Mouse (Mus musculus): ENCODE data around the gene Hmcn1. TPM values are rescaled to one million over a fixed set of nuclear protein-coding genes. Genes with fewer than 3 reads are reported as not detected.

Hmcn1 gene
- polyA plus RNA-seq, 1 experiment, result 0.12 TPM

- no peak overlapping the region for H3ac ChIP-seq (ENCODE audit: control insufficient read depth, insufficient read length)
- peak overlapping the region; percentile 57 for H3K4me2 ChIP-seq (ENCODE audit: low read depth)
- H3K4me3 ChIP-seq, result no peak overlapping the region
- peaks cover 5% of the 10 kb centered on the region for H3K27me3 ChIP-seq (ENCODE audit: control insufficient read depth, insufficient read depth, insufficient read length)
- TF ChIP-seq REST (IDR thresholded peaks at IDR 0.05; ENCODE audit: insufficient read depth, insufficient read length), result no peak
- TF ChIP-seq MAX (IDR thresholded peaks at IDR 0.05; ENCODE audit: low read depth), result no peak
- no peak for TF ChIP-seq CEBPB (IDR thresholded peaks at IDR 0.05; ENCODE audit: insufficient read depth, poor library complexity, severe bottlenecking)
- no peak for TF ChIP-seq TCF12 (IDR thresholded peaks at IDR 0.05; ENCODE audit: insufficient read depth, poor library complexity, severe bottlenecking)
- no peak for TF ChIP-seq POLR2AphosphoS2 (IDR thresholded peaks at IDR 0.05; ENCODE audit: insufficient read length, low read depth)
- no peak for TF ChIP-seq USF1 (IDR thresholded peaks at IDR 0.05; ENCODE audit: low read depth)
- no peak for TF ChIP-seq E2F4 (IDR thresholded peaks at IDR 0.05; ENCODE audit: insufficient read depth)
- no peak for TF ChIP-seq MYOD1 (IDR thresholded peaks at IDR 0.05; ENCODE audit: control insufficient read depth in 1 of 3, insufficient read length in 2 of 3, low read depth in 2 of 3)
- no peaks in the 10 kb centered on the region for H3K36me3 ChIP-seq (ENCODE audit: control insufficient read depth, insufficient read depth)
- no peaks in the 10 kb centered on the region for H3K79me2 ChIP-seq (ENCODE audit: control insufficient read depth, insufficient read depth)
These were observed 1.3 kb downstream of the Hmcn1 start for GRCm38 (mm10) chr1:150991745-150992554.

- no peak for TF ChIP-seq TCF12 (IDR thresholded peaks at IDR 0.05; ENCODE audit: insufficient read depth, poor library complexity, severe bottlenecking)
- TF ChIP-seq POLR2A (IDR thresholded peaks at IDR 0.05; ENCODE audit: insufficient read length, low read depth), result no peak
- TF ChIP-seq POLR2AphosphoS2 (IDR thresholded peaks at IDR 0.05; ENCODE audit: insufficient read length, low read depth), result no peak
- no peak for TF ChIP-seq MAX (IDR thresholded peaks at IDR 0.05; ENCODE audit: low read depth)
- no peak for TF ChIP-seq E2F4 (IDR thresholded peaks at IDR 0.05; ENCODE audit: insufficient read depth)
- TF ChIP-seq MYOD1 (IDR thresholded peaks at IDR 0.05; ENCODE audit: control insufficient read depth in 1 of 3, insufficient read length in 2 of 3, low read depth in 2 of 3), result no peak
- no peak for TF ChIP-seq SRF (IDR thresholded peaks at IDR 0.05; ENCODE audit: control insufficient read depth, insufficient read length, low read depth)
- TF ChIP-seq MYOG (IDR thresholded peaks at IDR 0.05; ENCODE audit: control insufficient read depth in 1 of 3, insufficient read depth in 1 of 3, insufficient read length in 2 of 3, low read depth in 2 of 3), result no peak
- no peak for TF ChIP-seq USF1 (IDR thresholded peaks at IDR 0.05; ENCODE audit: low read depth)
- peaks cover 8% of the 10 kb centered on the region for H3K27me3 ChIP-seq (ENCODE audit: control insufficient read depth, insufficient read depth, insufficient read length)
- H3ac ChIP-seq (ENCODE audit: control insufficient read depth, insufficient read length), result no peak overlapping the region
- no peak overlapping the region for H3K4me3 ChIP-seq
- no peak overlapping the region for H3K4me2 ChIP-seq (ENCODE audit: low read depth)
- H3K36me3 ChIP-seq (ENCODE audit: control insufficient read depth, insufficient read depth), result no peaks in the 10 kb centered on the region
- H3K79me2 ChIP-seq (ENCODE audit: control insufficient read depth, insufficient read depth), result no peaks in the 10 kb centered on the region
These were observed 8.3 kb downstream of the Hmcn1 start for GRCm38 (mm10) chr1:150984888-150985287.

- Histone ChIP-seq H3ac (ENCODE audit: control insufficient read depth, insufficient read length) (no peak overlapping the region), H3K4me2 (ENCODE audit: low read depth) (no peak overlapping the region), H3K4me3 (no peak overlapping the region), H3K27me3 (ENCODE audit: control insufficient read depth, insufficient read depth, insufficient read length) (peaks cover 8% of the 10 kb centered on the region), H3K36me3 (ENCODE audit: control insufficient read depth, insufficient read depth) (no peaks in the 10 kb centered on the region), H3K79me2 (ENCODE audit: control insufficient read depth, insufficient read depth) (no peaks in the 10 kb centered on the region)
- TF ChIP-seq SRF (IDR thresholded peaks at IDR 0.05; ENCODE audit: control insufficient read depth, insufficient read length, low read depth) (no peak), MYOD1 (IDR thresholded peaks at IDR 0.05; ENCODE audit: control insufficient read depth in 1 of 3, insufficient read length in 2 of 3, low read depth in 2 of 3) (no peak)
These were observed 9.1 kb downstream of the Hmcn1 start for GRCm38 (mm10) chr1:150984092-150984503.

GRCm38 (mm10) chr1:150978651-150979050 is 14.6 kb downstream of the Hmcn1 start:
- Histone ChIP-seq H3ac (ENCODE audit: control insufficient read depth, insufficient read length) (no peak overlapping the region), H3K27me3 (ENCODE audit: control insufficient read depth, insufficient read depth, insufficient read length) (no peaks in the 10 kb centered on the region), H3K4me2 (ENCODE audit: low read depth) (no peak overlapping the region), H3K4me3 (no peak overlapping the region), H3K36me3 (ENCODE audit: control insufficient read depth, insufficient read depth) (no peaks in the 10 kb centered on the region), H3K79me2 (ENCODE audit: control insufficient read depth, insufficient read depth) (no peaks in the 10 kb centered on the region)
- TF ChIP-seq TCF12 (IDR thresholded peaks at IDR 0.05; ENCODE audit: insufficient read depth, poor library complexity, severe bottlenecking), result no peak
- TF ChIP-seq MAX (IDR thresholded peaks at IDR 0.05; ENCODE audit: low read depth), result no peak

- no peaks in the 10 kb centered on the region for H3K79me2 ChIP-seq (ENCODE audit: control insufficient read depth, insufficient read depth)
- no peak overlapping the region for H3ac ChIP-seq (ENCODE audit: control insufficient read depth, insufficient read length)
- H3K27me3 ChIP-seq (ENCODE audit: control insufficient read depth, insufficient read depth, insufficient read length), result no peaks in the 10 kb centered on the region
- TF ChIP-seq POLR2A (IDR thresholded peaks at IDR 0.05; ENCODE audit: insufficient read length, low read depth), result no peak
- TF ChIP-seq TCF3 (IDR thresholded peaks at IDR 0.05; ENCODE audit: insufficient read length, low read depth), result no peak
- TF ChIP-seq SRF (IDR thresholded peaks at IDR 0.05; ENCODE audit: control insufficient read depth, insufficient read length, low read depth), result no peak
- no peak for TF ChIP-seq MAX (IDR thresholded peaks at IDR 0.05; ENCODE audit: low read depth)
- no peak for TF ChIP-seq E2F4 (IDR thresholded peaks at IDR 0.05; ENCODE audit: insufficient read depth)
- no peaks in the 10 kb centered on the region for H3K36me3 ChIP-seq (ENCODE audit: control insufficient read depth, insufficient read depth)
- no peak overlapping the region for H3K4me3 ChIP-seq
- H3K4me2 ChIP-seq (ENCODE audit: low read depth), result no peak overlapping the region
These were observed 17.0 kb downstream of the Hmcn1 start for GRCm38 (mm10) chr1:150976263-150976662.

Data from myocyte (in vitro differentiated cells).